Mouse (Mus musculus) bone marrow, adult 2 months (tissue): ENCODE results near the gene Mycl. TPM values are rescaled to one million over a fixed set of nuclear protein-coding genes. Genes with fewer than 3 reads are reported as not detected.

Experiments used
- H3K27ac ChIP-seq: fragments of 200-500 bp; 2 replicates; pipeline ENCODE4 v1.5.1; 2012; ENCODE audit warnings: low read depth, mild to moderate bottlenecking, control low read depth, inconsistent platforms, low read length; ENCODE audit not compliant: control insufficient read depth, poor library complexity, insufficient read depth
- H3K4me1 ChIP-seq: fragments of 200-500 bp; 2 replicates; pipeline ENCODE4 v1.6.1; 2011; ENCODE audit warnings: low read length; ENCODE audit not compliant: control insufficient read depth, insufficient read depth
- H3K4me3 ChIP-seq: fragments of 200-500 bp; replicated peaks from 2 replicates; pipeline ENCODE3; 2011; ENCODE audit warnings: mild to moderate bottlenecking, low read depth, low read length, control low read depth; ENCODE audit not compliant: control insufficient read depth
- CTCF ChIP-seq: fragments of 200-500 bp; IDR thresholded peaks from 2 replicates; pipeline ENCODE4 v1.5.1; 2011; ENCODE audit warnings: low read length, control low read depth; ENCODE audit not compliant: control insufficient read depth, insufficient read depth
- POLR2A ChIP-seq: fragments of 200-500 bp; IDR thresholded peaks from 2 replicates; pipeline ENCODE4 v1.6.1; 2011; ENCODE audit warnings: low read depth, mild to moderate bottlenecking, control low read depth, low read length, borderline replicate concordance; ENCODE audit not compliant: control insufficient read depth
- WGBS: fragments of 180-500 bp; shearing (Covaris S2); methylation state at CpG from one replicate; pipeline ENCODE4 v1.1.7; 2018; 5-methylcytosine and 5-hydroxymethylcytosine counted together
- polyA plus RNA-seq: library from polyadenylated mRNA; stranded (reverse); fragments of >200 nt; gene quantifications from 2 replicates; pipeline ENCODE4 v1.2.4, GENCODE M21; 2011; ENCODE audit warnings: low replicate concordance; ENCODE audit not compliant: missing spikeins, insufficient read depth, insufficient read length

The Mycl gene
- polyA plus RNA-seq, 1 experiment, result 0.60 TPM

DNA sequence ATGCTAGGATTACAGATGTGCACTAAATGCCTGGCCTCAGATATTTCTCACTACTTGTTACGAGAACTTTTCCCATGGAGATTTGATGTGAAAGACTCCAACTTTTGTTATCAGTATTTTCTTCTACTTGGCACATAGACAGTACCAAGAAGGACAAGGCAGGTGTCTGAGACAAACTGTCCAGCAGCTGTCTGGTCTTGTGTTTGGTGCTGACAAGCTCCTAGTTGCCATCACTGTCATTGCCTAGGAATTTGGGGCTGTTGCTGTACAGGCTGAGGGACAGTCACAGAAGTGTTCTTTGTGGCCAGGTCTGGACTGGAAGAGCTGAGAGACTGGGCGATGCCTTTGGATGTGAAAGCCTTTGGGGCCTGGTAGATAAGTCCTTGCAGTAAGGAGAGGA, 40.2 kb downstream of the Mycl start:
- no peak overlapping the region for H3K4me3 ChIP-seq
- 89% methylated on average over 2 of the region's 2 CpGs for WGBS
- TF ChIP-seq CTCF (no peak), POLR2A (no peak)
- H3K4me1 ChIP-seq, result no peaks in the 10 kb centered on the region
- no peak overlapping the region for H3K27ac ChIP-seq

DNA sequence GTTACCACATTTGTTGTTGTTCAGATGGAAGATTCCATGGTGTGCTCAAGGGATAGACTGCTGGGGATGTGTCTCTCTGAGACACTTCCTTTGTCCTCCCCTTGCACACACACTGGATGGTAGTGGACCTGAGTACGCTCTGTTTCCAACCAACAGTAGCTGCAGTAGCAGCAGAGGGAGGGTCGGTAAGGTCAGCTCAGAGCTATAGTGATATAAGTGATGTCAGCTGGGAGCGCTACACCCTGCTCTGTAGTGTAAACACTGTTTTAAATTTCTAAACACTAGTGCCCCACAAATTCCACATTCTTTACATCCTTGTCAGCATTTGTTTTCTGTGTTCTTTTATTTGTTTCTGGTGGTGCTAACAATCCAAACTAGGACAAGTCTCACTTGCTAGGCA, 41.3 kb downstream of the Mycl start:
- H3K4me1 ChIP-seq, result no peaks in the 10 kb centered on the region
- TF ChIP-seq POLR2A (no peak), CTCF (no peak)
- WGBS, result 85% methylated on average over 3 of the region's 3 CpGs

DNA sequence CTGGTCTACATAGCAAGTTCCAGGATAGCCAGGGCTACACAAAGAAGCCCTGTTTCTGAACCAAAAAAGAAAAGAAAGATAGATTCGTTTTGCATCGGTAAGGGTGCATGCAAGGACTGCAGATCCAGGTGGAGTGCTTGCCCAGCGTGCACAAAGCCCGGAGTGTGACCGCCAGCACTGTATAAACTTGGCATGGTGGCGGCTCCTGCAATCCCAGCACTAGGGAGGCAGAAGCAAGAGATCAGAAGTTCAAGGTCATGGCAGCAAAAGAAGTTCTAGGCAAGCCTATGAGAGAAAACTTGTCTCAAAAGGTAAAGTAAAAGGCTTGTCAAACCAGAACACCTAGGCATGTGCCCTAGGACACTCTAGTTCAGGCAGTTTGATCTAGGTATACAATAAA, 45.7 kb downstream of the Mycl start:
- H3K4me3 ChIP-seq, result no peak overlapping the region
- WGBS, result 91% methylated on average over 6 of the region's 6 CpGs
- TF ChIP-seq POLR2A, result no peak
- no peak for TF ChIP-seq CTCF
- no peak overlapping the region for H3K27ac ChIP-seq
- H3K4me1 ChIP-seq, result no peaks in the 10 kb centered on the region

More for the DNA sequence above, 41.3 kb downstream of the Mycl start:
- Histone ChIP-seq H3K27ac (no peak overlapping the region), H3K4me3 (no peak overlapping the region)

DNA sequence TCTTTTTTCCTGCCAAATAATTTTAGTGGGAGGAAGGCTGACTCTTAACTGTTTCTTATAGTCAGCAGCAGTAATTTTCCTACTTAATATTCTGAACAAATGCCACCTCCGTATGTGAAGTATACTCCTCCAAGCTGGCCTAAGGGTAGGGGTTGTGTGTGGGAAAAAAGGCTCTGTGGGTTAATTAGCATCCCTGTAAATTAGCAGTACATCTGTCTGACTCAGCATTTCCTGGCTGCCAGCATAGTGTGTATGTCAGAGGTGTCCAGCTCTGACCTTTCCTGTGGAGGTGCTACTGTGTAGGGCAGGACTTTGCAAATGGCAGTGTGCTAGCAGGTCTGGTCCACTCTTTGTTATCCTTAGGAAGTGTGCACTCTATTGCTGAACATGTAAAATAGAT, 48.4 kb downstream of the Mycl start:
- Histone ChIP-seq H3K27ac (no peak overlapping the region), H3K4me1 (no peaks in the 10 kb centered on the region), H3K4me3 (no peak overlapping the region)
- TF ChIP-seq POLR2A (no peak), CTCF (no peak)
- 78% methylated on average over 1 of the region's 1 CpGs for WGBS

DNA sequence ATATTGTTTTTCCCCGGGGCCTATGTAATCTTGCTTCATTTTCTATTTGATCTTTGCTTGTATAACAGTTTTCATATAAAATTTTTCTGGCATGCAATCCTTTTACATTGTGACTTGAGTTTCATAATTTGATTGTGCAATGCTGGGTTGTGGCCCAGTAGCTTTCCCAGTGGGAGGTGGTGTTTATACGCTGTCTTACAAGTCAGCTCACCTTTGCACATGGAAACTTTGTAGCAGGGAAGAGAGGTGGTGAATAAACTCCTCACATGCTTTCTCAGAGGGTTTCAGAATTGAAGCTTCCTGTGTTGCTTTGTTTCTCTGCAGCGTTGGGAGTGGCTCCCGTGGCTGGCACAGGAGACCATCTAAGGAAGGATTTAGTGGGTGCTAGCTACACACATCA, 49.4 kb downstream of the Mycl start:
- no peak overlapping the region for H3K4me3 ChIP-seq
- no peak overlapping the region for H3K27ac ChIP-seq
- no peaks in the 10 kb centered on the region for H3K4me1 ChIP-seq
- no peak for TF ChIP-seq CTCF
- no peak for TF ChIP-seq POLR2A
- WGBS, result 67% methylated on average over 4 of the region's 4 CpGs

DNA sequence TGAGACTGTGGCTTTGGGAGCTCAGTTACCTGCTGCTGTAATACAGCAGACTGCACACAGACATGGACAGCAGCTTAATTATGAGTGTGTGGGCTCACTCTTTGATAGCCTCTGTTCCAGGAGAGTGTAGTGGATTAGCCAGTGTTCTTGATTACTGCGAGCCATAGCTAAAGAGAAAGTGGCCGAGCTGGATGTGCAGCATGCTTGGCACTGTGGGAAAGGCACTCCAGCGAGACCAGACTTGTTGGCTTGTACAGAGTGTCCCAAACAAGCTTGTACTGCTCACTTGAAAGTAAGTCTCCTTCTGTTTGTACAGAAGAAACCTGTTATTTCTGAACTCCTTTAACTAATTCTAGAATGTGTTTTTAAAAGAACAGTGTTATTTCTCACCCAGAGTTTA, 50.8 kb downstream of the Mycl start:
- TF ChIP-seq CTCF, result no peak
- no peak for TF ChIP-seq POLR2A
- Histone ChIP-seq H3K27ac (no peak overlapping the region), H3K4me1 (no peaks in the 10 kb centered on the region), H3K4me3 (no peak overlapping the region)
- 96% methylated on average over 3 of the region's 3 CpGs for WGBS

DNA sequence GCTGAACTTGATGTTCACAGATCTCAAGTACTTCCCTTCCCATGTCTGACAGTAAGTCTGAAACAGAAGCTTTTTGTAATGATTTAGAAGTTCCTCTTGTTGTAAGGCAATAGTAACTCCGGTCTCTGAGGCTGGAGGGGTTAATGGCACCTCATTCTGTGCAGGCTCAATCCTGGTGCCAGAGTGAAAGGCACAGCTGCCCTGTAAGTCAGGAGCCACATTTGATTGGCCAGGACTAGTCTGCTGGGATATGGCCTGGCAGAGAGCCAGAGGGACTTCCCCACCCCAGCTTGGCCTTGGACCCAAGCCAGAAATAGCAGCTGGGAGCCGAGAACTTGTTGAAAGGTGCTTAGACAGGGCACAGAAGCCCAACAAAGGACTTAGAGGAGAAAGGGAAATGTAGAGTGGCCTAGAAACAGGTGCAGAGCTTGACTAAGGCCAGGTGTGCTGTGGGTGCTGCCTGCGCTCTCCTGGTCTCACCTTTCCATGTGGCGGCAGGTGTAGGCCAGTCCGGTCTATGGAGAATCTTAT, 55.3 kb downstream of the Mycl start:
- 62% methylated on average over 5 of the region's 5 CpGs for WGBS
- H3K4me3 ChIP-seq, result no peak overlapping the region
- TF ChIP-seq POLR2A (no peak), CTCF (no peak)
- no peaks in the 10 kb centered on the region for H3K4me1 ChIP-seq
- no peak overlapping the region for H3K27ac ChIP-seq

Other genes starting within 250 kb of the Mycl start
- 13.0 and 21.9 TPM in 2 replicates for gene Ppt1, start 159.4 kb upstream of the Mycl start, polyA plus RNA-seq
- gene Cap1, start 109.6 kb upstream of the Mycl start, polyA plus RNA-seq, result 213 and 346 TPM in 2 replicates
- gene Mfsd2a, start 34.5 kb upstream of the Mycl start, polyA plus RNA-seq, result not detected in 2 replicates
- gene Trit1, start 20.9 kb downstream of the Mycl start, polyA plus RNA-seq, result 7.3 and 12.3 TPM in 2 replicates
- not detected in 2 replicates for gene Bmp8b, start 109.5 kb downstream of the Mycl start, polyA plus RNA-seq
- gene Oxct2b, start 120.6 kb downstream of the Mycl start, polyA plus RNA-seq, result 0.56 TPM in 1 of 2 replicates, not detected in the other
- 23.6 and 30.0 TPM in 2 replicates for gene Ppie, start 144.3 kb downstream of the Mycl start, polyA plus RNA-seq
- not detected in 2 replicates for gene Hpcal4, start 187.6 kb downstream of the Mycl start, polyA plus RNA-seq
- gene Nt5c1a, start 205.9 kb downstream of the Mycl start, polyA plus RNA-seq, result not detected in 2 replicates
- gene Heyl, start 237.9 kb downstream of the Mycl start, polyA plus RNA-seq, result 0.77 and 0.84 TPM in 2 replicates